Mouse (Mus musculus) layer of hippocampus, postnatal 14 days (tissue): ENCODE data around the gene Plet1. TPM values are rescaled to one million over a fixed set of nuclear protein-coding genes. Genes with fewer than 3 reads are reported as not detected.

Source experiments
- DNase-seq, 2 experiments: peaks; one replicate each; pipeline ENCODE4 v3.0.0; 2021 to 2022; ENCODE audit warnings: low spot score in 2 of 2, mixed read lengths in 1 of 2
- total RNA-seq, 2 experiments: library from RNA; stranded (reverse); gene quantifications; 2 replicates each; pipeline ENCODE4 v1.2.3; 2021

Plet1 gene
- total RNA-seq, 2 experiments from 2014 or later = 0.38 TPM; not detected in 1

DNA sequence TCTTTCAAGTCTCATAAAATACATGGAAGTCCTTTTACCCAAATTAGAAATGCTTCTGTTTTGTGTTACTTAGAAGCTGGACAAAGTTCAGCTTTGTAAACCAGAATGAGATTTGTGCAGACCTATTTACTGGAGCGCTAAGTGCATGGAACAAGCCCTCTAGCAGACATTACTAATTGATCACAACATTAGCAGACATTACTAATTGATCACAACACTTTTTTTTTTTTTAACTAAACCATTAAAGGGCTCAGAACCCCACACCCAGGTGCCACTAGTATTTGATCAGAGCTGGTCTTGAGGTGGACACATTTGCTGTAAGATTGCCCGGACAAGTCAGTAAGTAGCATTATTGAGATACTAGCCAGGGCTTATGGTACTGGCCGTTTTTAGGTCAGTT, 39.5 kb downstream of the Plet1 start:
- no peak for DNase-seq

DNA sequence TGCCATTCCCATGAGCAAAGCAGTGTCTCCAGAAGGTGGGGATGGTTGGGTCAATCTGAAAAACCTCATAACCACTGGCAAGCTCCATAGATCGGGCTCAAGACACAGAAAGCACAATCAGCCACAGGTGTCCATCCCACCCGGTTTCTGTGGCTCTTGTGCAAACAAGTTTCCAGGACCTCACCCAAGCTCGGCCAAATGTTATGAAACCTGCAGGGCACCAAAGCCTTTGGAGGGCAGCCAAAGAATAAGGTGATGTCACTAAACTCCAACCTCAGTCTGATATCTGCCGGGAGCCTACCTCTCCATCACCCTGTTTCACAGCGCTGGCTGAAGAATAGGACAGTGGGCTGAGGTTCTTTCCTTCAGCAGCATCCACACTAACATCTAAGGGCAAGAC, 41.6 kb downstream of the Plet1 start:
- no peak for DNase-seq

GRCm38 (mm10) chr9:50536603-50537135, 42.3 kb downstream of the Plet1 start:
- no peak for DNase-seq

- DNase-seq = no peak
Observed at GRCm38 (mm10) chr9:50537295-50537694, 43.0 kb downstream of the Plet1 start.

GRCm38 (mm10) chr9:50540170-50540569, 45.8 kb downstream of the Plet1 start:
- DNase-seq = peak in 1 of 2 experiments; percentile 28

- DNase-seq = no peak
Observed at GRCm38 (mm10) chr9:50542401-50542800, 48.1 kb downstream of the Plet1 start.

DNA sequence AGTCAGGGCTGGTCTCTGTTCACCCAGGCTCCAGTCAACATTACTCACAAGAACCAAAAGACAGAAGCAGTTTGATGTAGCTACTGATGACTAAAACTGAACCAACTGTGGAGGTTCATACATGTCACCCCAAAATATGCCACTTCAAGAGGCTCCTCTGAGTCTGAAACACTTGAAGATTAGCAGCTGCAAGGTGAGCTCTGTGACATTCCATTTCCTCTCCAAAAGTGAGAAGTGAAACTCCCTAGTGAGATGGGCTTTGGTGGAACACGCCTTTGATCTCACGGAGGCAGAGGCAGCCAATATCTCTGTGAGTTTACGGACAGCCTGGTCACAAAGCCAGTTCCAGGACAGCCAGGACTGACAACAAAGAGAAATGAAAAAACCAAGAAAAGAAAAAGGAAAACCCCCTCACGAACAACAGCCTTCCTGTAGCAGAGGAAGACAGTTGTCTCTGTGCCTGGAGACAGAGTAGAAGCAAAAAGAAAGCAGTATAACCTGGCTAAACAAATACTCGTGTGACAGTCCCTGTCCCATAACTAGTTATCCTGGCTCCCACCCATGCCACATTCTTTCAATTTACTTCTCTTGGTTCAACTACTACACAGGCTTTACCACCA, 53.6 kb downstream of the Plet1 start:
- DNase-seq = no peak

- no peak for DNase-seq
Observed at GRCm38 (mm10) chr9:50548936-50549335, 54.6 kb downstream of the Plet1 start.

DNA sequence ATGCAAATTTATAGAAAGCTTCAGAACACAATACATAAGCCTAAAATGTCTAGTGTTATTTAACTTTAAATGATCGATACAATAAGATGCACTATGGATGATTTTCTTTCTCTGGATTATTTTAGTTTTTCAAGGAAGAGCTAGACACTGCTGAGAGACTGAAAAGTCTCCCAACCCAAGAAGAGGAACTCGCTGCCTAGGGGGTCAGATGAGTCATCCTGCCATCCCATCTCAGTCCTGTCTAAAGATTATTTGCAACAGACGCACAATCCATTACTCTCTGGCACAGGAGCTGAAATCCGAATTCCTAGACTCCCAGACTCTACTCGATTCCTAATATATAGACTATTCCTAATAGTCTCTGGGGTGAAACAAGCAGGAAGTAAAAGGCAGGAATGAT, 57.9 kb downstream of the Plet1 start:
- no peak for DNase-seq

GRCm38 (mm10) chr9:50553547-50553946, 59.2 kb downstream of the Plet1 start:
- DNase-seq = no peak

DNA sequence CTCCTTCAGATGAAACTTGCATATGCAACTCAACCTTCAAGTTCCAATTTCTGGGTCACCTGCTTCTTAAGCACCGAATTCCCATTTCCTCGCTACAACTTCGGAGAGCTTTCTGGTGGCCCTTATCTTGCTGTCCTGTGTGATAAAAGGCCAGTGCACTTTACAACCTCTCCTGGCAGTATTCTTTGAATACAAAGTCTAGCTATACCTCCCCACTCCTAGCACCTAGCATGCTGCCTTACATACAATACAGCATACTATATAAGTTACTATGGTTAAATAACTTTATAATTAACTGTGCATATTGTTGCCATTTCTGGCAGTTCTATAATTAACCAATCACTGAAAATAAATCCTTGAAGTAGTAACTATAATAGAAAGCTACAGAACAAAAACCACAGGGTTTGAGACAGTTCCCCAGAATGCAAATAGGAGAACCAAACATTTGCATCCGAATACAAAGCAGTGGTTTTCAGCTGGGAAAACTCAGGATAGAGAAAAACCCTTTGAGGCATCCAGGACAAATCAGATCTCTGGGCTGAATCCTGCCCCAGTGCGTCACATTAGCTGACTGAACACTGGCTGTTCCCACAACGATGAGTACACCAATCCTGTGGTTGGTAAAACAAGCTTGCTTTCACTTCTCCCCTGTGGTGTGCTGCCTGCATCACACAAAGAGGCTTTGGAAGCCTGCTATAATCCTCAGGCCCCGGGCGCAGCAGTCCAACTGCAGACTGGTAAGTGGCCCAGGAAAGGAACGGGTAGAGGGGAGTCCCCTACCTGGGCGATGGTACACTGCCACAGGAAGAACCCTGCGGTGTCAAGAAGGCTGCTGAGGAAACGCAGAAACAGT, 60.1 kb downstream of the Plet1 start, which contains the start of gene Il18:
Gene Il18, plus strand, starts transcription at position 587 of the 853 bp plus-strand sequence.
- DNase-seq = peak; percentile 61 to 88

DNA sequence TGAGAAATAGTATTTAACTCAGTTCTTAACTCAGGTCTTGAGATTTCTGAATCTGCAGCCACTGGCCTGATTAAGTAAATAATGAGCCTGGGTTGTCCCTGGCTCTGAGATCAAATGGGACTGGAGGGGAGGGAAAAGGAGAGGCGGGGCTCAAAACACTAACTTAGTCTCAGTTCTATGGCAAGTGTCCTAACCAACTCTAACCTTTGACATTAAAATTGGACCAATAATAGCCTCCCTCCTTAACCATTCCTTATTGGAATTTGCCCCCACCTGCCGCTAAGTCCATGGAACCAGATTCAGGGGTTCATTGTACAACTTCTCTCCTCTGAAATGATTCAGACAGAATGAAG, 60.7 kb downstream of the Plet1 start, which contains the start of gene Bco2:
Gene Bco2, minus strand, starts transcription at position 88 of the 353 bp plus-strand sequence.
- DNase-seq = no peak

Other genes starting within 250 kb of the Plet1 start
- gene Rpl10-ps3, start 149.6 kb upstream of the Plet1 start, total RNA-seq = 100 to 1,000 TPM; 337 to 345 TPM
- 10 to 100 TPM; 35.5 to 46.5 TPM for gene Pts, start 34.2 kb downstream of the Plet1 start, total RNA-seq
- 10 to 100 TPM; 27.8 to 32.9 TPM for gene Il18, start 60.3 kb downstream of the Plet1 start, total RNA-seq
- gene Bco2, start 60.7 kb downstream of the Plet1 start, total RNA-seq = 1 to 10 TPM; 3.2 to 3.3 TPM
- gene Tex12, start 66.8 kb downstream of the Plet1 start, total RNA-seq = not detected
- gene Sdhd, start 109.3 kb downstream of the Plet1 start, total RNA-seq = 100 to 1,000 TPM; 140 to 146 TPM
- 100 to 1,000 TPM; 251 to 256 TPM for gene Timm8b, start 109.4 kb downstream of the Plet1 start, total RNA-seq
- 1 to 10 TPM; 2.7 to 3.6 TPM for gene Pih1d2, start 122.8 kb downstream of the Plet1 start, total RNA-seq
- 10 to 100 TPM; 22.9 to 23.9 TPM for gene Nkapd1, start 122.9 kb downstream of the Plet1 start, total RNA-seq
- gene Dlat, start 165.3 kb downstream of the Plet1 start, total RNA-seq = 100 to 1,000 TPM; 142 to 149 TPM
- gene Dixdc1, start 245.0 kb downstream of the Plet1 start, total RNA-seq = 10 to 100 TPM; 75.2 to 79.8 TPM